23 mouse cellular contexts compared by ENCODE assay signal in the genomic region with DNA sequence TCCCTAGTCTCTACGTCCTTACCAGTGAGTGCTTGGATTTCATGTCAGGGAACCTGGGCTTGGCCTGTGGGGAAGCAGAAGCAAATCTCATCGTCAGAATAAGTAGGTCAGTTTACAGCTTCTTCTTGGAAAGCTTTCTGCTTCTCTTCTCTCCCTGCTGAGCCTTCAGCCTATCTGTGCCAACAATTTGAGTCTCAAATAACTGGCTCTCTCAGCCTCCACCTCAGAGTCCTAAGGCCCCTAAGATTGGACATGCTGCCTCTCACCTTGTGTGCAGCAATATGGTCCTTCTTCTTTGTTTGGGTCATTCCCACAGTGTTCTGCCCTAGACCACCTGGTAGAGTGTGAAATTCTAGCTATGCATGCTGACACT.
DNase-seq lines count a peak whose midpoint lies in the region; ATAC-seq and TF ChIP-seq lines count a peak whose summit lies in the region.
"Had no signal": no experiment of that assay in that cellular context is flagged by ENCODE, and none has a peak within 500 bp of the region (broad histone marks: within the 10 kb centered on the region; RNA-seq: fewer than 3 reads in every experiment).

No protein-coding gene starts in this region.

- no peaks in the 10 kb centered on the region for H3K4me1 ChIP-seq in intestine, embryonic 15.5 days (replicated peaks)
- H3K4me1 ChIP-seq: heart, embryonic 10.5 days; hindbrain, embryonic 15.5 days; liver, embryonic 12.5 days; lung, embryonic 15.5 days; midbrain, embryonic 13.5 days had no signal

- TF ChIP-seq CTCF in left cerebral cortex, adult 2 months (IDR thresholded peaks at IDR 0.05) = no peak

- no peaks in the 10 kb centered on the region for H3K27me3 ChIP-seq in intestine, embryonic 15.5 days (replicated peaks)
- H3K27me3 ChIP-seq: hindbrain, embryonic 15.5 days; liver, embryonic 12.5 days; lung, embryonic 15.5 days; midbrain, embryonic 13.5 days had no signal

- DNase-seq in frontal cortex, postnatal 25 days (ENCODE audit: low spot score in 2 of 2) = no peak
- peak; percentile 24 for DNase-seq in Muller cell, postnatal 12 days (ENCODE audit: inconsistent ontology term)
- DNase-seq in cerebellum, adult 9-10 months = peak; percentile 99
- DNase-seq in left cerebral cortex, adult 2 months (ENCODE audit: extremely low spot score in 1 of 2, low spot score in 2 of 2) = peak in 1 of 2 experiments; percentile 11
- DNase-seq in ovary, postnatal 10 days (ENCODE audit: low spot score) = no peak
- DNase-seq in thymus, adult 18-20 months = no peak
- DNase-seq: adrenal gland, adult 2 months; heart, postnatal 10 days; kidney, adult 2 months; kidney, postnatal 14 days; retina, postnatal 1 day; spleen, adult 18-20 months; thymus, postnatal 14 days had no signal

- no peak overlapping the region for H3K4me3 ChIP-seq in left cerebral cortex, adult 2 months
- H3K4me3 ChIP-seq in intestine, embryonic 15.5 days (replicated peaks) = no peak overlapping the region
- H3K4me3 ChIP-seq: heart, embryonic 10.5 days; hindbrain, embryonic 15.5 days; liver, embryonic 12.5 days; lung, embryonic 15.5 days; midbrain, embryonic 13.5 days had no signal

- H3K9me3 ChIP-seq in intestine, embryonic 15.5 days = no peaks in the 10 kb centered on the region
- H3K9me3 ChIP-seq: G1E; heart, embryonic 10.5 days; hindbrain, embryonic 15.5 days; liver, embryonic 12.5 days; lung, embryonic 15.5 days; midbrain, embryonic 13.5 days had no signal

- H3K36me3 ChIP-seq in intestine, embryonic 15.5 days = no peaks in the 10 kb centered on the region
- H3K36me3 ChIP-seq: G1E; heart, embryonic 10.5 days; hindbrain, embryonic 15.5 days; liver, embryonic 12.5 days; lung, embryonic 15.5 days; midbrain, embryonic 13.5 days had no signal

- H3K4me2 ChIP-seq in intestine, embryonic 15.5 days (replicated peaks) = no peak overlapping the region
- H3K4me2 ChIP-seq: hindbrain, embryonic 15.5 days; liver, embryonic 12.5 days; lung, embryonic 15.5 days; midbrain, embryonic 13.5 days had no signal

- intact Hi-C loops in left cerebral cortex, adult 2 months (cut with DNase I) = loop anchor here (5.0 kb wide), 1 partner anchor 681 kb away; no protein-coding TSS in a partner anchor

- 58% methylated on average over 2 of the region's 2 CpGs for WGBS in intestine, embryonic 15.5 days

- no peak overlapping the region for H3K9ac ChIP-seq in intestine, embryonic 15.5 days
- H3K9ac ChIP-seq: hindbrain, embryonic 15.5 days; liver, embryonic 12.5 days; lung, embryonic 15.5 days; midbrain, embryonic 13.5 days had no signal

- peak; percentile 91 for ATAC-seq in frontal cortex, adult (ENCODE audit: low TSS enrichment)
- ATAC-seq in intestine, embryonic 15.5 days = no peak
- ATAC-seq: CD4-positive, CD25-positive, alpha-beta regulatory T cell, adult 4 months; forebrain, embryonic 16.5 days; liver, embryonic 12.5 days; midbrain, embryonic 13.5 days had no signal

- H3K27ac ChIP-seq in left cerebral cortex, adult 2 months = 0 out of 2 replicates have a peak overlapping the region, but pooled peaks have one; percentile 11
- no peak overlapping the region for H3K27ac ChIP-seq in intestine, embryonic 15.5 days
- H3K27ac ChIP-seq: heart, embryonic 10.5 days; hindbrain, embryonic 15.5 days; liver, embryonic 12.5 days; lung, embryonic 15.5 days; midbrain, embryonic 13.5 days had no signal

Comparison
In these comparisons a context has a peak if more than half of its experiments do, and no peak if none do; other contexts are left out.
1. DNase-seq: peak in Muller cell, postnatal 12 days (single experiment) and cerebellum, adult 9-10 months (single experiment); none in frontal cortex, postnatal 25 days (0 of 2), ovary, postnatal 10 days (single experiment) and thymus, adult 18-20 months (0 of 2).